Mouse (Mus musculus) spleen, postnatal 4 days (tissue): Measurements from ENCODE around the gene Prodh2.

Source experiments
- DNase-seq, 2 experiments: peaks; one replicate each; pipeline ENCODE4 v3.0.0; 2022; ENCODE audit warnings: low spot score in 2 of 2

The Prodh2 gene

DNA sequence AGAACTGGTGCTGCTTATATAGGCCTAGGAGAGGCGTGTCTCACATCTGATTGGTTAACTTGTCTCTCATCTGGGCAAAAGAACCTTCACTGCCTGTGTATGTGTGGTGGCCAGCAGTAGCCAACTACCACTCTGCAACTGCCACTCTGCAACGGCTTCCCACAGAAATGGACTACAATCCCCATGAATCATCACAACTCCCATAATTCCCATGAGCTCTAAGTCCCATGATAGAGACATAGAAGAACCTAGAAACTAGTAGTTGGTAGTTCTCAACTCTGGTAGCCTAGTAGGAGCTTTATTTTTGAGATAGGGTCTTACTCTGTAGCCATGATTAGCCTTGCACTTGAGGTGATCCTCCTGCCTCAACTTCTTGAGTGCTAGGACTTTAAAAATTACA is 56.5 kb downstream of the Prodh2 start:
- DNase-seq, result no peak

DNA sequence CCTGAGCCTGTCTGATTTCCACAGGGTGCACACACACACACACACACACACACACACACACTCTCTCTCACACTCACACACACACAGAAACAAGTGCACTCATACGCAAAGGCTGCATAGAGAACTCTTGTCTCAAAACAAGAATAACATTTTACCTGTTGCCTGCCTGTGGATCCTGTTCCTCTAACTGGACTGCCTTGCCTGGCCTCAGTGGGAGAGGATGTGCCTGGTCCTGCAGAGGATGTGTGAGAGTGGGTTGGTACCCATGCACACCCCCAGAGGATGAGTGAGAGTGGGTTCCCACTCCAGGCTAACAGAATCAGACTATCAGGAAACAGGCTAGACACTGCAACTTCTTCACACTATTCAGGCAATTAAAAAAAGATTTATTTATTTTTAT is 57.2 kb downstream of the Prodh2 start:
- peak in 1 of 2 experiments; percentile 60 for DNase-seq

DNA sequence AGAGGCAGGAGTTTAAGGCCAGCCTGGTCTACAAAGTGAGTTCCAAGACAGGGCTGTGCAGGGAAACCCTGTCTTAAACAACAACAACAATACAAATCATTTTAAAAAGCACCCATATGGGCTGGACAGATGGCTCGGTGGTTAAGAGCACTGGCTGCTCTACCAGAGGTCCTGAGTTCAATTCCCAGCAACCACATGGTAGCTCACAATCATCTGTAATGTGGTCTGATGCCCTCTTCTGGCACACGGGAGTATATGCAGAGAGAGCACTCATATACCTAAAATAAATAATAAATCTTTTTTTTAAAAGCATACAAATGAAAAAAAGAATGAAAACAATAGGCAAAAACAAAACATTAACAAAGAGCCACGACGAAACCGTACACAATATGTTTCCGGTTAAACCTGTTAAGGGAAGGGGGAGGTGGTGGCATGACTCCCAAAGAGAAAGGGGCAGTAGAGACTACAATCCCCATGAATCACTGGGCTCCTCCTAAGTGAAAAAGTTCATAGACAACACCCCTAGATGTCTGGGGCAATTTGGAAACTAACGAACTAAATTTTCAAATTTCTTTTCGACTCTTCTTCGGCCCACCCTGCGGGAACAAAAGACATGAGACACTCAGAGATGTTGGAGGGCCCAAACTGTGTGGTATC is 58.2 kb downstream of the Prodh2 start:
- DNase-seq, result no peak

DNA sequence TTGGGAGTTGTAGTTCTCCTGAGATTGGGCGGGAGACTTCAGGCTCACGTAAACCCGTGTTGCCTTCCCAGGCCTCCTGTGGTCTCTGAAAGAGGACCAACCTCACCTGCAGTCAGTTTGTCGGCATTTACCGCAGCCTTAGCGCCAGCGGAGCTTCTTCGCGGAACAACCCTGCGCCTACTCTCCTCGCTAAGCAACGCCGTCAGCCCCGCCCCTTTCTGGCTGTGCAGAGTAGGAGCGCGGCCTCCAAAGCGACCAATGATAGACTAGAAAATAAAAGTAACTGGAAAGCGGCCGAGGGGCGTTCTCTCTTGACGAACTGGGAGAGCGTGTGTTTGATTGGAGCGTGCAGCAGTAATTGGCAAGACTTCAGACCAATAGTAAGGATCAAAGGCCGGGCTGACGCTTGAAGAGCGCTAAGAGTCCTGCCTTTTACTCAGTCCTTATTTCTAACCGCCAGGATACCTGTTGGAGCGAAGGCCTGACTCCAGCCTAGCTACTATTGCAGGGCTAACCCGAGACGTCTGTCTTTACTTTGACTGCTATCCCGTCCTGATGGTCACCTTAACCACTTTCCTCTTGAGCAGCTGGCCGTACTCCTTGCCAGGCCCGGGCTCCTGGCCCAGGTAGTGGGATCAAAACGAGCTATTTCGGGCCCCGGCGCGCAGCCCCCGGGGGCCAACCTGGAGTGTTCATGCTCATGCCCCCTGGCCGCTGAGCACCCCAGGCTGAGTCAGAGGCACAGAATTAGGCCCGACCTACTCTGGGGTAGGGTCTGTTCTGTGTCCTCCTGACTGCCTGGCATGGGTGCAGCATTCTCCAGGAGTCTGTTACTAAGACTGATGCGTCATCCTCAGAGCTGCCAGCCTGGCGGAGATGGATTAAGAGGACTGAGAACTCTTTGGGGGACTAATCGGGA is 58.9 kb downstream of the Prodh2 start, which contains the start of the genes Hspb6 and Proser3:
TSS of gene Hspb6 (plus strand) at position 77 of the 919 bp plus-strand sequence.
TSS of gene Proser3 (minus strand) at position 198 of the 919 bp plus-strand sequence.
- DNase-seq, result peak; percentile 96 to 97

DNA sequence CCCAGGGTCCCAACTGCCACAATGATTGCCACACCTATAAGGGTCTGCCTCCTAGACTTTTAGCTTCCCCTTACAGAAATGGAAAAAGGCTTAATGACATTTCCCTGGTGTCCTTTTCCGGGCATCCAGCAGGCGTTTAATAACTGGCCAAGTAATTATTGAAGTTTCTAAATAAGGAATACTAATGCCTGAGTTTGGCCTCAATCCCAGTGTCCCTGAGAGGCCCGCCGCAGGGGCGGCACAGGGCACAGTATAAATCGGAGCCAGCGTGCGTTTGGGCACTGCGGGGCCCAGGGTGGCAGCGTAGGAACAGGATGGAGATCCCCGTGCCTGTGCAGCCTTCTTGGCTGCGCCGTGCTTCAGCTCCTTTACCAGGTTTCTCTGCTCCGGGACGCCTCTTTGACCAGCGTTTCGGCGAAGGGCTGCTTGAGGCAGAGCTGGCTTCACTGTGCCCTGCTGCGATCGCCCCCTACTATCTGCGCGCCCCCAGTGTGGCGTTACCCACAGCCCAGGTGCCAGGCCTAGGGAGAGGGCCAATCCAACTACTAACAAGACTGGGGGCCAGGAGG is 59.7 kb downstream of the Prodh2 start:
- peak; percentile 50 to 79 for DNase-seq

DNA sequence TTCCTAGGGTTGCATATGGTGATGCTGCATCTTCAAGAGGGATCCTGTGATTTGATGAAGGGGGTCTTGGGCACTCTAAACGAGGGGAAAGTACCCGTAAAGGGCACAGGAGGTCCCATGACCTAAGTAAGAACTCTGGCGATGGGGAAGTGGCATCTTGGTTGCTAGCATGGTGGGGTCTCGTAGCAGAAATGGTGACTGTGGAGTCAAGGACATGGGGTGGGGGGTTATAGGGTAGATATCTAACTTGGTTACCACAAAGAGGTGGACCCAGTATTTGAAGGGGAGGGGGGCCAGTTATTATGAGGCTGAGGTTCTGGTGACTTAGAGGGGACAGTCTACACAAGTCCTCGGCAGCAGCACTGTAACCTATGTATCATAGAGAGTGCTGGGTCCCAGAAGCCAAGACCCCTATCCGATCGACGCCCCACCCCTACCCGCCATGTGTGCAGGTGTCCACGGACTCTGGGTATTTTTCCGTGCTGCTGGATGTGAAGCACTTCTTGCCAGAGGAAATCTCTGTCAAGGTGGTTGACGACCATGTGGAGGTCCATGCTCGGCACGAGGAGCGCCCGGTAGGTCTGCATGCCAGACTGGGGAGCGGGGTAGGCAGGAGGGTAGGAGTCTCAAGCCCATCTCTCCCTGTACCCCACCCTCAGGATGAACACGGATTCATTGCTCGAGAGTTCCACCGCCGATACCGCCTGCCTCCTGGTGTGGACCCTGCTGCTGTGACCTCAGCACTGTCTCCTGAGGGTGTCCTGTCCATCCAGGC is 60.6 kb downstream of the Prodh2 start:
- peak in 1 of 2 experiments; percentile 63 for DNase-seq

DNA sequence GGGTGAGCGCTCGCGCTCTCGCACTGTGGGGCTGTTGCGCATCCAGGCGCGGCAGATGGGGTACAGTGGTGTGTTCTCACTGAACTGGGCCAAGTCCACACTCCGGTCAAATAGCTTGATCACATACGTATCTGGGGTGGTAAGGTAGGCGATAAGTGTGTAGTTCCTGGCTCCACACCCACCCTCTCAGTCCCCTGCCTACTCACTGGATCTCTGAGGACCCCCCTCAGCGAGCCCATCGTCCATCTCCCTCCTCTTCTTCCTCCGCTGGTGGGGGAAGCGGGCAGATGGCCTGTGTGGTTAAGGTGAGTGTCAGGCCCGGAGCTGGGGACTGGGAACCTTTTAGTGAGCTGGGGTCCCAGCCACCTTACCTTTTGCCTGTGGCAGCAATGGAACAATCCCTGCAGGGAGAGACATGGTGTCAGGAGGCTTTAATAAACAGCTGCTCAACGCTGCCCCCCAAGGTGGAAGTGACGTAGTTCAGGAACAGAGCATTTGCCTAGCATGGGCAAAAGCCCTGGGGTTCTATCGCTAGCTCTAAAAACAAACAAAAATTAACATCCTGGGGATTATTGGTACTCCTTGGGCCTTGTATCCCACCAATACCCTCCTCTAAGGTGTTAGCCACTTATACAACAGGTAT is 63.6 kb downstream of the Prodh2 start:
- peak in 1 of 2 experiments; percentile 72 for DNase-seq

DNA sequence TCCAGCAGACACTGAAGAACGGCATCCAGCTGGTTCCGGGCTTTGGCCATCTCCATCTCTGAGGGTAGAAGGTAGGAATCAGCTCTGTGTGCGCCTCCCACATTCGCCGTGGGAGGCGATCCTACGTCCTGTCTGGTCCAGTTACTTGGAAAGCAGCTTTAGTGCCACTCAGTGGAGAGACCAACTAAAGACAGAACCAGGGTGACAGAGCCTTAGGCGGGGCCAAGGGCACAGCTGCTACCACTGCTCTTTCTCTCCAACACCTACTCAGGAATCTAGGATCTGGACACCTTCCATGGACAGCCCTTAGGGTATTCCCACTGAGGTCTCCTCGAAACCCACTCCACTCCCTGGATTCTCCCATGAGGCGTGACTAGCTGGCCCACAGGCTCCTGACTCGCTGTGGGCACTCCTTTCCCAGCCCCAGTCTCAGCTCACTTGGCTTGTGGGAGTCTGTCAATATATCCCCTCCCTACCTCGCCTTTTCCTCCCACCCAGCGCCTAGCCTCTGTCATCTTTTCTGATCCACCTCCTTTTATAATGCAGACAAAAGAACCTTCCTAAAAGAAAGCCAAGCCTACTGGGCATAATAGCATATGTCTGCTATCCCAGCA is 64.6 kb downstream of the Prodh2 start:
- no peak for DNase-seq

DNA sequence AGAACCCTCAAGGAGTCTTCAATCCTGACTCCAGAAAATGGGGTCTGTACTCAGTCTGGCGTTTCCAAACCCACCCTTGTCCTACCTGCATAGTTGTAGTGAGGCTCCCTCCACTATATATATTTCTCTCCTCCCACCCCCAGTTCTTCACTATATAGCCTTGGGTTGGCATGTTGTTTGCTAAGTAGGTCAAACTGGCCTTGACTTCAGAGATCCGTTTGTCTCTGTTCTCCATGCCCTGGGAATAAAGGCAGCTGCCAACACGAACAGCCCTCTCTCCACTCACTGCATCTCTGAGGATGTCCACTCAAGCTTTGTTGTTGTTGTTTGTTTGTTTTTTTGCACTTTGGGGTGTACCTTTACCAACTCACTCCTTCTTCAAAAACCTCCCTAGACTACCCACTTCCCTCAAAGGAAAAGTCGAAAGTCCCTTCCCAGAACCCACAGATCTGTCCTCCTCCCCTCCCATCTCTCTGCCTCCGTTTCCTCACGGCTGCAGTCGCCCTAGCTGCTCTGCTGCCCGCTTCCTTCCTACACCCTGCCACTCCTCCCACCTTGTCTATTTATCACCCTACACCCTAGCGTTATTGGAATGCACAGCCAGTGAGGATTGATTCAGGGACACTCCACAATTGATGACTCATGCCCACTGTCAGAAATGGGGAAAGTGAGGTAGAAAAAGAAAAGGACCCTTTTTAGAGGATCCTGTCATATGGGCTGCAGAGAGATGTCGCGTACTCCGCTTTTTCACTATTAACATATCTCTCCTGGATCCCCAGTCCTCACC is 65.4 kb downstream of the Prodh2 start:
- DNase-seq, result no peak

DNA sequence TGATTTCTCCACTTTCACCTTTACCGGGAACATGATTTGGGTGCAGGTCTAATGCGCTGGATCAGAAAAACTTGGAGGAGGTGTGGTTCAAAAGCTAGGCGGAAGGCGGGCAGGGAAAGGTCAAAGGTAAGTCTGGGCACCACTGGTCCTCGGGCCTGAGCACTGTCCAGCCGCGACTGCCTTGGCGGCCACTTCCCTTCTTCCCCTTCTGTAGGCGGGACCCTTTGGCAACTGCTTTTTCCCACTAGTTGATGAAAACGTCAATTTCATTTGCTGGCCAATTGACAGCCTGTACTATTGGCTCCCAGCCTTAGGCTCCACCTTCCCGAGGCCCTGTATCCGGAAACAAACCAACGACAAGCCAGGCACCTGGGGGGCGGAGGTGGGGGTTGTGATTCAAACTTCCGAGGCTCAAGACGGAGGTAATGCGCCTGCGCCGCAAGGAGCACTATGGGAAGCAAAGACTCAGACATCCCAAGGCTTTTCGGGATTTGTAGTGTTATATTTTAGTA is 66.1 kb downstream of the Prodh2 start, which contains the start of gene Lin37:
TSS of gene Lin37 (minus strand) at position 396 of the 512 bp plus-strand sequence.
- DNase-seq, result peak; percentile 91 to 93

DNA sequence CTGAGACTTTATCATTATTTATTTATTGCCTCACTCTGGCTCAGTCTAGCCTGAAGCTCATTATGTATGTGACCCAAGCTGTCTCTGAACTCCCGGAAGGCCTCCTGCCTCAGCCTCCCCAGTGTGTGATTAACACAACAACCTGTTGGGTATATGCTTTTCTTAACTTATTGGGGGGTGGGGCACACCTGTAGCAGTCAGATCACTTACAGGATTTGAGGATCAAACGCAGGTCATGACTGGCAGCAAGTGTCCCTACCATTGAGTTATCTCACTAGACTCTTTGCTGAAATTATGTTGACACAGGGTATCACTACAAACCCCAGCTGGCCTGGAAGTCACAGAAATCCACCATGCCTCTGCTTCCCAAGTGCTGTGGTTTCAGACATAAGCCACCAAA is 66.9 kb downstream of the Prodh2 start:
- no peak for DNase-seq

DNA sequence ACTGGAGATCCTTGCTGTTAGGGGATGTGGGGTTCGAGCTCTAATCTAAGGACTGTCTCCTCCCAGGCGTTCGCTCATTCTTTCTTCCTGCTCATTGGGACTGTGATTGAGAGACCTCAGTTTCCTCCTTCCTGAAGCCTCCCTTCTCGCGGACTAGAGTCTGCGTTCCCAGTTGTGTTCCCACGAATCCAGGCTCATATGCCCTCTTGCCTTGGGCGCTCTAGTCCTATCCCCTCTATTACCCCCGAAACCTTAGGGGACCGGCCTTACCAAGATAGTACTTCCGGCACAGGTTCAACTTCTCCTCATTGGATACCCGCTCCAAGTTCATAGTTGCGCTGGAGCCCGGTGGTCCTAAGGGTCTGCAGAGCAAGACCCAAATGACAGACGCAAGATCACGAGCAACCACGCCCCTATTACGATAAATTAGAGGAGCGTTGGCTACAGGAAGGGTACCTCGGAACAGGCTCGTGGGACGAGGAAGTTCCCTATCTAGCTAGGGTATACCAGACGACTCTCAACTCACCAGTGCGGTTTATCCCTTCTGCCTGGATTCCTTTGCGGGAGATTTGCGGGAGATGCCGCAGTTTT is 69.2 kb downstream of the Prodh2 start:
- DNase-seq, result peak in 1 of 2 experiments; percentile 69
